Mouse (Mus musculus) cortical plate, adult 2 months (tissue): ENCODE measurements at regions not wholly inside any gene's neighbourhood (a gene's known extent, or its start where the extent isn't known, plus 50 kb on each side); places are given as distances from the start of the nearest gene placed in this dataset.

Experiments
- CTCF ChIP-seq: fragments of 200-500 bp; IDR thresholded peaks from 2 replicates; pipeline ENCODE4 v1.5.1; 2011; ENCODE audit warnings: mild to moderate bottlenecking, control low read depth, low read length; ENCODE audit not compliant: insufficient read depth; ENCODE audit errors: extremely low read depth
- POLR2A ChIP-seq: fragments of 200-500 bp; IDR thresholded peaks from 2 replicates; pipeline ENCODE4 v1.6.1; 2011; ENCODE audit warnings: mild to moderate bottlenecking, low read length, control low read depth; ENCODE audit not compliant: insufficient read depth; ENCODE audit errors: extremely low read depth

DNA sequence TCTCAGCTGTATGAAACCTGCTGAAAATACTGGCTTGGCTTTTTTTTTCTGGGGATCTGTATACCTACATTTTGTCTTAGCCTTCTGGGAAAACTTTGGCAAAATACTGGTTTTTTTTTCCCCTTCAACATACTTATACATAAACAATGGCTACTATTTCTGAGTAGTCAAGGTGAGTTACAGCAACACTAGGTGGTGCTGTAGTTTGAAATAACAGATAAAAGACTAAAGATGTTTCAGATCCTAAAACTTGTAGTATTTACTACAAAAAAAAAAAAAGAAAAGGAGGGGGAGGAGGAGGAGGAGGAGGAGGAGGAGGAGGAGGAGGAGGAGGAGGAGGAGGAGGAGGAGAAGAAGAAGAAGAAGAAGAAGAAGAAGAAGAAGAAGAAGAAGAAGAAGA lies 67.6 kb upstream of the Gm49339 start:
- TF ChIP-seq POLR2A = no peak
- TF ChIP-seq CTCF = no peak
